Mouse (Mus musculus): Measurements from ENCODE around the gene Pax5. TPM values are rescaled to one million over a fixed set of nuclear protein-coding genes. Genes with fewer than 3 reads are reported as not detected.
A peak's percentile ranks its signal among the peaks of the same experiment; 100 is the strongest.

Pax5 gene
- total RNA-seq, 4 experiments from 2014 or later: not detected

DNA sequence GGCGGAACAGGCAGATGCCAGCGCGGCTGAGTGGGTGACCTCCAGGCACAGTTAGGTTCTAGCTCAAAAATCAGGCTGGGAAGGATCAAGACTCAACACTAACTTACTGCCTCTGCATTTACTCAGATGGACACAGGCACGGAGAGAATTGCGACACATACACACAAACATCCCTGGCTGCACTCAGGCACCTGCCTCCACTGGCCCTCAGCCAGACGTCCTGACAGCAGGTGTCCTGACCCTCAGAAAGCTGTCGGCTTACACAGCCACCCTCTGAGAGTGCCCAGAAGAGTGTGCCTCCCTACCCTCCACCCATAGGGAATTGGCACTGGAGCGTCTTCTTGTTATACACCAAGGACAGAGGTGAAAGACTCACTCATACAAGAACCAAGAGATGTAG lies 108.9 kb downstream of the Pax5 start:
- no peak for DNase-seq (ENCODE audit: low spot score in 2 of 2)

DNA sequence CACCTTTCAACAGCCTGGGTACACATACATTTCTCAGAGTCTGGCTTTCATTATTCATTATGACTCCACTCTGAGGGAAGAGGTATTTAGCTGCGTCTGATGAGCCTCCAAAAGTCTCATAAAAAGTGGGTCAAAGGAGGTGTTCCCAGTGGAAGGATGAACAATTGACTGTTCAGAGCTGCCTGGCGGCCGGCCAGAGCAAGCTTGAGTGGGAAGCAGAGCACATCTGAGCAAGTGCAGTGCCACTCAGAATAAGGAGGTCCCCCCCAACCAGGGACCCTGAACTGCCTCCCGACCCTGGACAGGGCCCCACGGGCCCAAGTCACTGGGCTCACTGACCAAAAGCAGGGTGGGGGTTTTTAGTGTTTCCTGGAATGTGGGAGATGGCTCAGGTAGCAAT lies 109.4 kb downstream of the Pax5 start:
- no peak for DNase-seq (ENCODE audit: low spot score in 2 of 2)

DNA sequence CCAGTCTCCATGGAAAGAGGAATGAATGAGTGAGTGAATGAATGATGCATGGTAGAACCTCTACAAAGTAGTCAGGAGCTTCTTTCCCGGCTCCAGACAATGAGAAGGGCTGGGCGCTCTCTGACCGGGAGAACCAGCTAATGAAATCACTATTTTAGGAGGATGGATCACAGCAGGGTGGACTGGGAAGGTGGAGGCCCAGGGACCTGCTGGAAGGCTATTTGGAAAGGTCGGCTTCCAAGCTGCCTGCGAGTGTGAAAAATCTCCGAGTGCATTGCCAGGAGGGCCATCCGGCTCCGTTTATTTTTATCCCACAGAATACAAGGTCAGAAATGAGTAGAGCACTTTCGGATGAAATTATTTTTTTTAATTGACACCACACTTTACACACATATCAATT lies 112.3 kb downstream of the Pax5 start:
- no peak for DNase-seq (ENCODE audit: low spot score in 2 of 2)

DNA sequence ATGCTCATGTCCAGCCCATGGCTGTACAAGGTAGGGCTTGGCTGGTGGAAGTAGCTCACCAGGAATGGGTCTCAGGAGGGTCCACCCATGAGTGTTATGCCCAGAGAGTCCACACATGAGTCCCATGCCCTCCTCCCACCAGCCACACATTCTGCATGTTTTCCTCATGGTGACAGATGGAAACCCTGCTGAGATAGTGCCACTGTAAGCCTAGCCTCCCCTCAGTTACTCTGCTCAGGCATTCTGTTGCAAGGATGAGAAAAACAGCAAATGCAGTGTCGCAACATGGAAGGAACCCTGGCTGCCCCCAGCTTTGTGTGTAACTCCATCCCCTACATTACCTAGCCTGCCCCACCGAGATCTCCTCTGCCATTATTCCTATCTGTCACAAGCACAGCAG lies 117.2 kb downstream of the Pax5 start:
- DNase-seq (ENCODE audit: low spot score in 2 of 2): no peak

DNA sequence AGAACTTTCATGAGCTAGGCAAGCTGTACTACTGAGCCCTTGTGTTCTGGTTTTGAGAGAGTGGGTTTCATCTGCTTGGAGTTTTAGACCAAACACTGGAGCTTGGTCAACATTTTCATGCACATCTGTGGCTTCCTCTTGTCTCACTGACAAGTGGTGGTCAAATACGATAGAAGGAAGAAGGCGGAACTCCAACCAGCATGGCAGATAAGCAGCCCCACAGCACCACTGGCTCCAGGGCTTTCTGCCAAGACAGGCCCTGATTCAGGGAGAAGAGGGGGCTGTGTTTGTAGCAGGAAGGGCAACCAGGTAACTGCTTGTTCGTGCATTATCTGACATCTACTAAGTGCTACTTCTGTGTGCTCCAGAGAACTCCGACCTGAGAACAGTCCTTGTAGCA lies 127.6 kb downstream of the Pax5 start:
- DNase-seq (ENCODE audit: low spot score in 2 of 2): no peak

DNA sequence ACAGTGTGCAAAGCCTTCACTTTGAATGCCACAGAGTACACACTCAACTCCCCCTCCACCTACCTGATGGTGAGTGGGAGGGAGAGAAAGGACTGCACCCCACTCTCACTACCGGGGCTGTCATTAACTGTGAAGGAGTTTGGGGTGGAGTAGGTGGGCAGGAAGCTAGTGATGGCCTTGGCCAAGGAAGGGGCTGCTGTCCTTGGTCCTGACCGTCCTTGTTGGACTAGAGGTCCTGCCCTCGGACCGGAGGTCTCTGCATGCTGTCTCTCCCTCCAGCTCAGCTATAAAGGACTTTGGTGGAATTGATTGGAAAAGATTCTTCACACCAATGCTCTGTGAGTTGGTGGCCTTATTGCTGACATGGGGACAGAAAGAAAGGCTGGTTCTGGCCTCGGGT lies 131.7 kb downstream of the Pax5 start:
- no peak for DNase-seq (ENCODE audit: low spot score in 2 of 2)

DNA sequence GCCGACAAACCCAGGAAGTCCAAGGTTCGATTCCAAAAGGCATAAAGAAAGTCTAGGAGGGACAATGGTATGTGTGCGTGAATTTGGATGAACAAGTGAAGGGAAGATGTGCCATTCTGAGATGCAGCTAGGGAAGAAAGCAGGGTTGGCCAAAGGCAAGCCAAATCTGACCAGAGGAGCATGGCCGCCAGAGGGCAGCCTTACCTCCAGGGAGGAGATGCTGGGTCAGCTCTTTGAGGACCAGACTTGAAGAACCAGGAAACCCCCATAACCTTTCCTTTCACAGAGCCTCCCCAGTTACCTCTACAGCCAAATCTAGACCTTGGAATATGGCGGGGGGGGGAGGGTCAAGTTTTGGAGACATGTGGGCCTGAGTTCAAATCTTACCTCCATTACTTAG lies 133.0 kb downstream of the Pax5 start:
- DNase-seq (ENCODE audit: low spot score in 2 of 2): no peak

DNA sequence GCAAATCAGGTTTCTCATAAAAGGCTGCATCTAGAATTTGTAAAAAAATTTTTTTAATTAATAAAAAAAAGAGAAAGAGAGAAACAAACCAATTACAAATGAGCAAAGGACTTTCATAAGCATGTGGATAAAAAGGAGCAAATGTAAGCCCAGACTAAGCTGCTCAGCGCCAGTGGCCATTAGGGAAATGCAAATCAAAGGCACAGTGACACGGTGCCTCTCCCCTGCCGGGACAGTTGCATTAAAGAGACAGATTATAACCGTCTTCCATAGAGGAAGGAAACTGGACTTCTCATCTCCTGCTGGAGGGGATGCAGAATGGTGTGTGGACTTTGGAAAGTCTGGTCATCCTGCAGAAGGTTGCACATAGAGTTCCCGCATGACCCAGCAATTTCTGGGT lies 133.5 kb downstream of the Pax5 start:
- no peak for DNase-seq (ENCODE audit: low spot score in 2 of 2)

DNA sequence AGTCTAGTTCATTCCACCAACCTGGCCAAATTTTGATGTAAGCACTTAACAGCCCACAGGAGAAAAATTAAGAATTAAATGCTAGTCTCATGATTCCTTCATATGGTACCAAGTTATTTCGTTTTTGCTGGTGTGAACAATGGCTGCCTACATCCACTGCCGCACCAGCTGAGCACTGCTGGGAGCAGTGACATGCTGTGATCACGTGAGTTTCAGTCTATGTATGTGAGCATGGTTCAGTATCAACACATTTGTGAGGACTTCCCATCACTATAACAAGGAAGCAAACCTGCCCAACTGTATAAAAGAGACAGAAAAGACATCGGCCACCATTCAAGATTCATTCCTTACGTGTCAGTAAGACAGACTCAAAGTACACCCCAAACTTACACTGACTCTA lies 137.3 kb downstream of the Pax5 start:
- DNase-seq (ENCODE audit: low spot score in 2 of 2): no peak

DNA sequence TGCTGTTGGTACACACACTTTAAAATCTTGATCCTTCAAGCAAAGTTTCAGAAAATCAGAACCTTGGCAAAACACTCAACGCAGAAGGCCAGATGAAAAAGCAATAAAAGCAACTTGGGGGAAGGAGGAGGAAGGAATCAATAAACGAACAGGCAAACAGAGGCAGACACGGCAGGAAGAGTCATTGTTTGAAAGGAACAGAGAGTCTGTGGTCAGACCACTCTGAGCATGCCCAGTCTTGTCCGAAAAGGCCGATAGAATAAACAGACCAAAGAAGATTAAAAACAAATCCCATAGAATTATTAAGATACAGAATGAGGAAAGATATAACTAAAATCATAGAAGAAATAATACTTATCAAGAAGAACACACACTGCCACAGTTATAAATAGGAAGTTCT lies 137.9 kb downstream of the Pax5 start:
- DNase-seq (ENCODE audit: low spot score in 2 of 2): no peak

DNA sequence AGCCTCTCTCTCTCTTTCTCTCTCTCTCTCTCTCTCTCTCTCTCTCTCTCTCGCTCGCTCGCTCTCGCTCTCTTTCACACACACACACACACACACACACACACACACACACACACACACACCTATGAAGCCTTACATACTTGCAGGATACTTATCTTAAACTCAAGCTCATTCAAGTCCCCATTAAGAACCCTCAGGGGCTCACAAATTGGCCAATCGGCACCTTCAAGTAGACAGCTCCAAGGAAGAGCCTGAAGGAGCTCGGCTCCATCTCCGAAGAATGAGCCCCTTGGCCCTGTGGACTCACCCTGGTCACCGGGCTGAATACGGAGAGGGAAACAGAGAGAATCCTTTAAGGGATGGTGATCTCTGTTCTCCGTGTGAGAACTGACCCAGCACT lies 141.1 kb downstream of the Pax5 start:
- no peak for DNase-seq (ENCODE audit: low spot score in 2 of 2)

DNA sequence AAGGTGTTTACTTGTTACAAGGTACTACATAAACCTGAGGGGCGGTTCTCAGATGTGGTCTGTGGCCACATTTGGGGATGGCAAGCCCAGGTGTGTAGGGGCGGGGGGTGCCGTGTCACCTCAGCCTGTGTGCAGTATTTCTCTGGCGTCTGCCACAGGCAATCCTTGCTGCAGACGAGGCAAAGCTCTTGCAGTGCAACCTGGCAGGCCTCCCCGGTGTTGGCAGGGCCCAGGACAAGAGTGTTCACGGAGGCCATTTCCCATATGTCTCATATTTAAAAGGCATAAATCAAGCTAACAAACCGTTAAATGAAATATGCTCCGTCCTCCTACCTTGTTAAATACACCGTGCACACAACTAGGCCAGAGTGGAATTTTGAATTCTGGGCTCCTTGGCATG lies 141.6 kb downstream of the Pax5 start:
- DNase-seq (ENCODE audit: low spot score in 2 of 2): no peak

DNA sequence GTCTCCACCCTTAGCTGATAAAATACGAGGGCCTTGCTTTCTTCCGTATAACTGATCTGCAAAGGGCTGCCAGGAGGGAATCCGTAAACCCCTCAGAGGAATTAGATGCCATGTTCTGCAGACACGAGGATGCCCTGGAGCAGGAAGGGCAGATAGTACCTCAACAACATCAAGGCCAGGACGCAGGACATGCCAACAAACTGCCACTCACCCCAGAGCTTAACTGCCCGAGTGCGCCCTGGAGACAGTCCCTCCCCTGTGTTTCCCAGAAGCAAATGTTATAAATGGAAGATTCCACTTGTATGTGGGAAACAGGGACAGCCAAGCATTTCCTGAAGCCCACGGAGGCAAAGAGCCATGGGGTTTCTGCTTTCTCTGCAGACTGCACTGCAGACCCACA lies 143.9 kb downstream of the Pax5 start:
- no peak for DNase-seq (ENCODE audit: low spot score in 2 of 2)

DNA sequence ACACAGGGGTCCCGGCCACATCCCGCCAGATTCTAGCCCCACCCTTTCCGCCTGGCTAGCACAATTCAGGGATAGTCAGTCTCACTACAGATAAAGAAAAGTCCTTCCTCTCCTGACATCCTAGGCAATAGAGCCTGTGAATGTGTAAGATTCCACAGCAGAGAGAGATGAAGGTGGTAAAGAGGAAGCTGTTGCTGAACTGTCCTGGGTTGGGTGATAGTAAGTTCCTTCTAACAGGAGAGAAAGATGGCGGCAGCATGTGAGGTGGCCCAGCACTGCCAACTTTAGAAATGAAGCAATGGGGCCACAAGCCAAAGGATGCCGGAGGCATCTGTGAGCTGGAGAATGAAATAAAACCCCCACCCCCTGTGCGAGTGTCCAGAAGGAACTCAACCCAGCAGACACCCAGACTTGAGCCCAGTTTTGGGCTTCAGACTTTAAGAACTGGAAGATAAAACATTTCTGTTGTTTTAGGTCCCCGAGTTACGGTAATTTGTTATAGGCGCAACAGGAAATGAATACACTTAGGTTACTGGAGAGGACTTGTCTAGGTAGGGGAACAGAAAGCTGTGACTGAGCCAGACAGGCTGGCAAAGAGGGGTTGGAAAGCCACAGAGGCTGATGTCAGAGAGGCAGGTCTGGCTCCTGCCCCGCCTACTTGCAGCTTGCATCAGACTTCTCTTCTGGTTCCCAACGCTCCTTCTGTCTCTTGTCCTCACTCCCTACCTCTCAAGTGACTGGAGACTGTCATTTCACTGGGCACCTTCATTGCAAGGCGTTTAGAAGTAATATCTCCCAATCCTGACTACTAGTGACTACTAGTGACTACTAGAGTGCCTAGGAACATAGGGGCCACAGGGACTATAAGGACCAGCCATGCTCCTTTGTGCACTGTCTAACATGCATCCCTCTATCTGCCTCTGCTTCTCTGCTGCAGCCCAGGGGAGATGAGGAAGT lies 144.9 kb downstream of the Pax5 start:
- no peak for DNase-seq (ENCODE audit: low spot score in 2 of 2)

DNA sequence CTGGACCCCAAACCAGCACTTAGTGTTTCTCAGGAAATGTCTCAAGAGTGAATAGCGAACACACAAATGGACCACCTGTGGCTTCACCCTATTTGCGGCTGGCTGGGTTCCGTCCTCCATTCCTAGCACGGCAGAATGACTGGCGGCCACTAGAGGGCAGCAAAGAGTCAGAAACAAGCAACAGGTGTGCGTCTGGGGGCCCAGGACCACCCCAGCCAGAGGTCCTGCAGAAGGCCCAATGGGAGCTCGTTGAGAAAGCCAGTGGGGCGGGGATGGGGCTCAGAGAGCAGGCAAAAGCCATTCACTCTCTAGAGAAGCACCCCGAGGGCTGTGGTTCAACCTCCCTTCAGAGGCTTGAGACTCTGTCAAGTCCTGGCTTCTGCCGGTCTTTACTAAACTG lies 145.7 kb downstream of the Pax5 start:
- peak; percentile 6 to 20 for DNase-seq (ENCODE audit: low spot score in 2 of 2)

DNA sequence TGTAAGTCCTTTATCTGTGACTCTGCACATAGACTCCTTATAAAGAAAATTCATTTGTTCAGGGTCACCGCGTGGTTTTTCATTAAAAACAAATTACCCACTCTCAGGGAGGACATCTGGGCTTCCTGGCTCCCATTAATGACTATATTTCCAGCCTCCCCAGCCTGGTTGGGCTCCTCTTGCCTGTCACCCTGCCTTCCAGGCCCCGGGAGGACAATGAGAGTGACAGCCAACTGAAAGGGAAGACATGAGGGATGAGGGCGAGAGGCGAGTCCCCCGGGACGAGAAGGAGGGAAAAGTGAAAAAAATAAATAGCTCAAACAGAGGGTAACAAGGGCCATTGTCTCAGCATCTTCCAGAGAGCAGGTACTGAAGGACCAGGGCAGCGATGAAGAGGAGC lies 149.3 kb downstream of the Pax5 start:
- no peak for DNase-seq (ENCODE audit: low spot score in 2 of 2)

DNA sequence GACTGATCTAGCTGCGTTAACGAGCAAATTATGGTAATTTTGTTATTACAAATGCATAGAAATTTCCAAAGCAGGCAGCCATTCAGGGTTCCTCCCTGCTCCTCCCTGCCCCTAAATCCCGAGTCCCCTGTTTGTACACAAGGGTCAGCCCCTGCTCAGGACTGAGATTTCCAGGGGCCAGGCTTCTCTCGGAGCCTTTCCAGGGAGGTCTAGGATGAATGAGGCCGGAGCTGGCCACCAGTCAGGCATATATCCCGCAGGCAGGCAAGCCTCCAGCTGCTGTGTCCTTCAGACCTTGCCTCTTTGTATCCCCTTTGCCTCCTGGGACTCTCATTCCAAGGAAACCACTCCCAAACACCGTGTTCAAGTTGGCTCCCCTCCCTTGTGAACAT lies 151.7 kb downstream of the Pax5 start:
- DNase-seq (ENCODE audit: low spot score in 2 of 2): no peak

DNA sequence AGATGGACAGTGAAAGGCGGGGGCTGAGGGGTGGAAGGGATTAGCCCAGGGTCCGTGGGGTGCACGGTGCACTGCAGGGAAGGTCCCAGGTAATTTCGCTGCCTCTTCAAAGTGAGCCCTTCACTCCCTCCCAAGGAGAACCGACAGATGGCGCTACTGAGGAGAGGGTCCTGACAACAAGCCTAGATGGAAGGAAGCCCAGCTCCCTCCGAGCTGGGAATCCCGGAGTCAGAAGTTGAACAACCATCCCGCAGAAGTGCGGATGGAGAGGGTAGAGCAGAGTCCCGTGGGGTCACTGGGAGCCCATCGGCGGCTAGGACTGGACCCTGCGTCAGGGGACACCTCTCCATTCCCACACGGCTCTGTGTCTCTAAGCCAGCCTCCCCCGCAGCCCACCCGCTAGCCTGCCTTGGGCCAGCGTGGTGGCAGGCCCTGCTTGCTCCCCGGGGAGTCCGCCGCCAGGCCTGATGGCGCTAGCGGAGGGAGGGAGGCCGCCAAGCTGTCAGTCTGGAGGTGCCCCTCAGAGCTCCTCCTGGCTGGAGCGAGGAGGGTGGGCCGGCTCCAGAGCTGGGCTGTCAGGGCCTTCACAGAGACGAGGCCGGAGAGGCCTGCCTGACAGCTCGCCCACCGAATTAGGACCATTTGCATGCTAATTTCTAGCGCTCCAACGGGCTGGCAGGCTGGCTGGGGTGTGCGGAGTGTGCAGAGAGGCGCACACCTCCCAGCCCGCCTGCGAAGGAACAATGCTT lies 152.3 kb downstream of the Pax5 start:
- DNase-seq (ENCODE audit: low spot score in 2 of 2): no peak

DNA sequence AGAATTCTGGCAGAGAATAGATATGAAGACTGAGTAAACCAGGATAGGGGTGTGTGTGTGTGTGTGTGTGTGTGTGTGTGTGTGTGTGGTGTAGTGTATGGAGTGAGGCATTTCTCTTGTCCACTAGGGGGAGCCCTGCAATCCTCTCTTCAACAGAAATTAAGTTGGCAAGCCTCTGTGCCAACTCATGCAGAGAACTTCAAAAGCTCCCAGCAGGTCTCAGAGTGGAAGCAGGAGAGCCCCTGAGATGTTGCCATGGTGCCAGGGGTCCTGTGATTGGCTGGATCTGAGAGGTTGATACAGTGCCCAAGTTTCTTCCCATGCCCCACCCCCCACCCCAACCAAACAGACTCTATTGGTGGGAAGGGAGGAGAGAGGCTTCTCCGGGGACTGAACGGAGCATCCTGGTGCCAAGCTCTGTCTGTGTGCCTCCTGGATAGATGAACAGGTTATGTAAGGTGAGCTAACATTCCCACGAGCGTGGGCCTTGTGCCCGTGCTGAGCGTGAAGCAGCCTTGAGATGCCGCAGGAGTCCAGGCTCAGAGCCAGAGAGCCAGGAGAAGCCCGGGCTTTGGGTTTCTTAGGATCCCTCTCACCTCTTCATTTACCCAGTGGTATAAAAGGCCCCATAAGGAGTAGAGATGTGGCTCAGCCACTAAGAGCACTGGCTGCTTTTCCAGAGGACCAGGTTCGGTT lies 153.6 kb downstream of the Pax5 start:
- DNase-seq (ENCODE audit: low spot score in 2 of 2): no peak

DNA sequence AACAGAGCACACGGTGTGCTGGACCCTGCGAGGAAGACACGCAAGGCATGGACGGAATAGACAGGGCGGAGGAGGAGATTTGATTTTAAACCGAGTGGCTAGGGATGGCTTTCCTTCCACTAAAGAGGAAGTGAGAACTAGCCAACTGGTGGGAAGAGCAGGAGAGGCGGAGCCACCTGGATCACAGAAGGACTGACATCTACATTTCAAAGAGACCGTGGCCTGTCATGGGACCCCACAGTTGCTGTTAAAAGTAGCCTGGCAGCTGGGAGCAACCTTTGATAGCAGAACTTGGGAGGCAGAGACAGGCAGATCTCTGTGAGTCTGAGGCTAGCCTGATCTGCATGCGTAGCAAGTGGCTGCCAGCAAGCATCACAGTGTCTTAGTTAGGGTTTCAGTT lies 154.7 kb downstream of the Pax5 start:
- no peak for DNase-seq (ENCODE audit: low spot score in 2 of 2)

DNA sequence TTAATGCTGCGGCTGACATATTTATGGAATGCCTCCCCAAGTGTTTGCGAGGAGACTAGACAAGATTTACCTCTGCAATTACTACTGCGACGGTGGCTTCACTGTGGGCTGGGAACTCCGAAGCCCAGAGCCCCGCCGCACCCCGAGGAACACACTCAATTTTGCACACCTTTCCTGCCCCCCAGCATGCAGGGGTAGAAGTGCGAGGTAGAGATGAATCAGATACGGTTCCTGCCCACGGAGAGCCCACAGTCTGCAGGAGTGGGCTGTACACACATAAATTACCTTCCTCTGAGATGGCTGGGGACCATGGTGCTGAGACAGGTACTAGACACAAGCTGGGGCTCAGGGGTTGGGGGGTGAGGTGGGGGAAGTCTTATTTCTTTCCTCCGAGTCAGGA lies 158.8 kb downstream of the Pax5 start:
- DNase-seq (ENCODE audit: low spot score in 2 of 2): no peak

DNA sequence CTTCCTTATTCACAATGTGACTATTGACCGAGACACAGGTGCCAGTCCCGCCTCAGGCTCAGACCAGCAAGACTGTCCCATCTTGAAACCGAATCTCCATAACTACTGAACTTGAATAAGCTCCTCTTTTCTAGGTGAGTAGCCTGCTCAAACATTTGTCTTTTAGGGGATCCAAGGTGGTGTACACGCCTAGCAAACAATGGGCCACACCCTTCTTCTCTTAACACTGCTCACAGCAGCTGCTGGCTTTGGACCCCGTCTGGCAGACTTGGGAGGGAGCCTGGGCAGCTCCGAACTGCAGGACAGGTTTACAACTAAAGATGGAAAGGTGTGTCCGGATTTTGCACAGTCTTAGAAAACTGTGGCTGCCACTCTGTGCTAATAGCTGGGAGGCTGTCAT lies 161.3 kb downstream of the Pax5 start:
- DNase-seq (ENCODE audit: low spot score in 2 of 2): no peak
